Mouse (Mus musculus) right cerebral cortex, adult 18-20 months (tissue): ENCODE data around the gene Vmn1r24.
"Not testable (repeated sequence)": the region's sequence is repeated elsewhere in the genome, so short reads cannot be mapped to it uniquely, and the experiment has no call there.

Experiments
- DNase-seq: peaks from one replicate; pipeline ENCODE4 v3.0.0; 2022; ENCODE audit warnings: mixed read lengths

Vmn1r24 gene

GRCm38 (mm10) chr6:57961403-57961802, at the start of gene Vmn1r24:
Vmn1r24 (minus strand) TSS chr6:57961503.
- DNase-seq: not testable (repeated sequence)

GRCm38 (mm10) chr6:57980710-57981109, 19.4 kb upstream of the Vmn1r24 start, which contains the start of gene Vmn1r25:
Vmn1r25 (minus strand) TSS chr6:57980810.
- DNase-seq: no peak

- no peak for DNase-seq
Measured at GRCm38 (mm10) chr6:57926738-57927137, 34.6 kb downstream of the Vmn1r24 start, which contains the start of gene Vmn1r23. Vmn1r23 (minus strand) TSS chr6:57926838.

- no peak for DNase-seq
Measured at GRCm38 (mm10) chr6:57907928-57908327, 53.4 kb downstream of the Vmn1r24 start, which contains the start of gene Vmn1r22. Vmn1r22 (minus strand) TSS chr6:57908028.
